Mouse (Mus musculus): ENCODE results near the gene Nsmf.

GRCm38 (mm10) chr2:25104122-25104521 lies 50.0 kb downstream of the Nsmf start:
- TF ChIP-seq POLR2A (IDR thresholded peaks at IDR 0.05; ENCODE audit: control insufficient read depth, low read depth, low read length): no peak
- no peak for TF ChIP-seq CTCF (IDR thresholded peaks at IDR 0.05; ENCODE audit: control insufficient read depth, insufficient read depth, insufficient replicate concordance, low read depth, low read length)

Measured in testis, adult 2 months (tissue).